Mouse (Mus musculus) stomach, postnatal 0 days (tissue): ENCODE data around the gene Ubald1.

Source experiments
- CTCF ChIP-seq: IDR thresholded peaks from 2 replicates; pipeline ENCODE4 v1.5.1; 2016; ENCODE audit warnings: antibody characterized with exemption, low read depth, mild to moderate bottlenecking, moderate library complexity
- EP300 ChIP-seq: optimal IDR thresholded peaks from 2 replicates; pipeline ENCODE3; 2016; ENCODE audit warnings: antibody characterized with exemption

DNA sequence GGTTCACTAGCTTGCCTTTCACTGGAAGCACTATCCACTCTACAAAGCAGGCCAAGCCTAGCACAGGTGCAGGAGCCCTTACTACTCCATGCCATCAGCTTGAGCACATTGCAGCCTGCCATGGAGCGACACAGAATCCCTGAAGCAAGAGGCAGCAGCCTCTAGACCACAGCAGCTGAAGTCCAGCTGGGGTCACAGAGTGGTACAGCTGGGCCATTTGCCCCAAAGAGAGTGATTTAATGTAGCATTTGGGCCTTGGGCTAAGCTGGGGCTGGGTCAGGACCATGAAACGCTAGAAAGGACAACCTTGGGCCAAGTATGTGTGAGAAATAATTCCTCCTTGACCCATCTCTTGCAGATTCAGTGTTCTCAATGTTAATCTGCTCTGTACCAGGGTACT, 32.0 kb downstream of the Ubald1 start:
- TF ChIP-seq CTCF (no peak), EP300 (no peak)
